Mouse (Mus musculus) cerebellum, postnatal 36 days (tissue): ENCODE measurements around the gene Dlx6.

Source experiments
- DNase-seq, 2 experiments: peaks; one replicate each; pipeline ENCODE4 v3.0.0; 2021 to 2022; ENCODE audit warnings: mixed read lengths in 2 of 2

The Dlx6 gene

GRCm38 (mm10) chr6:6860411-6861085 is 2.6 kb upstream of the Dlx6 start:
- DNase-seq, result no peak

GRCm38 (mm10) chr6:6861086-6861797 is 1.9 kb upstream of the Dlx6 start:
- no peak for DNase-seq

GRCm38 (mm10) chr6:6861798-6862428 is 1.2 kb upstream of the Dlx6 start:
- DNase-seq, result no peak

- no peak for DNase-seq
Observed at GRCm38 (mm10) chr6:6862611-6863010, 523 bp upstream of the Dlx6 start.

GRCm38 (mm10) chr6:6863955-6864354 is 821 bp downstream of the Dlx6 start:
- no peak for DNase-seq

GRCm38 (mm10) chr6:6864441-6865440 is 1.6 kb downstream of the Dlx6 start:
- no peak for DNase-seq

GRCm38 (mm10) chr6:6867031-6867430 is 3.9 kb downstream of the Dlx6 start:
- no peak for DNase-seq

GRCm38 (mm10) chr6:6869041-6869685 is 6.0 kb downstream of the Dlx6 start:
- DNase-seq, result no peak

- no peak for DNase-seq
Observed at GRCm38 (mm10) chr6:6869961-6870800, 7.0 kb downstream of the Dlx6 start.

- no peak for DNase-seq
Observed at GRCm38 (mm10) chr6:6870876-6871420, 7.8 kb downstream of the Dlx6 start.

- no peak for DNase-seq
Observed at GRCm38 (mm10) chr6:6871692-6872091, 8.6 kb downstream of the Dlx6 start.

GRCm38 (mm10) chr6:6872873-6873272 is 9.7 kb downstream of the Dlx6 start:
- DNase-seq, result no peak

GRCm38 (mm10) chr6:6873476-6874072 is 10.4 kb downstream of the Dlx6 start:
- no peak for DNase-seq

- no peak for DNase-seq
Observed at GRCm38 (mm10) chr6:6874073-6874771, 11.1 kb downstream of the Dlx6 start.

- no peak for DNase-seq
Observed at GRCm38 (mm10) chr6:6875136-6875535, 12.0 kb downstream of the Dlx6 start.

- no peak for DNase-seq
Observed at GRCm38 (mm10) chr6:6875676-6876075, 12.5 kb downstream of the Dlx6 start.

- DNase-seq, result no peak
Observed at GRCm38 (mm10) chr6:6876231-6876630, 13.1 kb downstream of the Dlx6 start.

- no peak for DNase-seq
Observed at GRCm38 (mm10) chr6:6876731-6877130, 13.6 kb downstream of the Dlx6 start.

- DNase-seq, result no peak
Observed at GRCm38 (mm10) chr6:6877346-6877910, 14.3 kb downstream of the Dlx6 start.
